Mouse (Mus musculus) embryonic facial prominence, embryonic 10.5 days (tissue): Measurements from ENCODE around the gene Adra1b. TPM values are rescaled to one million over a fixed set of nuclear protein-coding genes. Genes with fewer than 3 reads are reported as not detected.
A peak's percentile ranks its signal among the peaks of the same experiment; 100 is the strongest.

Experiments
- DNase-seq: peaks from one replicate; pipeline ENCODE4 v3.0.0-alpha.2; 2017; ENCODE audit warnings: low spot score
- H3K27ac ChIP-seq: fragments of 300-500 bp; sonication (generic); replicated peaks from 2 replicates; pipeline ENCODE4 v1.5.1; 2016; ENCODE audit warnings: mild to moderate bottlenecking
- H3K27me3 ChIP-seq: fragments of 300-500 bp; sonication (generic); replicated peaks from 2 replicates; pipeline ENCODE4 v1.6.1; 2016; ENCODE audit warnings: low read depth, mild to moderate bottlenecking; ENCODE audit not compliant: poor library complexity, severe bottlenecking
- H3K36me3 ChIP-seq: fragments of 300-500 bp; sonication (generic); replicated peaks from 2 replicates; pipeline ENCODE4 v1.6.1; 2016; ENCODE audit warnings: mild to moderate bottlenecking, moderate library complexity
- H3K4me1 ChIP-seq: fragments of 300-500 bp; sonication (generic); 2 replicates; pipeline ENCODE4 v1.6.1; 2016
- H3K4me3 ChIP-seq: fragments of 300-500 bp; sonication (generic); 2 replicates; pipeline ENCODE4 v1.5.1; 2016; ENCODE audit warnings: mild to moderate bottlenecking, moderate library complexity
- H3K9me3 ChIP-seq: fragments of 300-500 bp; sonication (generic); 2 replicates; pipeline ENCODE4 v1.6.1; 2016; ENCODE audit warnings: mild to moderate bottlenecking
- WGBS: fragments of 180-500 bp; shearing (Covaris S2); methylation state at CpG from one replicate; pipeline ENCODE4 v1.1.7; 2016; 5-methylcytosine and 5-hydroxymethylcytosine counted together
- polyA plus RNA-seq: library from polyadenylated mRNA; unstranded; fragments of >200 nt; fragmentation: Nextera tagmentation; extraction: Ambion mirVana; gene quantifications from 2 replicates; pipeline ENCODE4 v1.2.1, GENCODE M21; 2016

Adra1b gene
- polyA plus RNA-seq, 1 experiment from 2014 or later = 0.22 TPM

DNA sequence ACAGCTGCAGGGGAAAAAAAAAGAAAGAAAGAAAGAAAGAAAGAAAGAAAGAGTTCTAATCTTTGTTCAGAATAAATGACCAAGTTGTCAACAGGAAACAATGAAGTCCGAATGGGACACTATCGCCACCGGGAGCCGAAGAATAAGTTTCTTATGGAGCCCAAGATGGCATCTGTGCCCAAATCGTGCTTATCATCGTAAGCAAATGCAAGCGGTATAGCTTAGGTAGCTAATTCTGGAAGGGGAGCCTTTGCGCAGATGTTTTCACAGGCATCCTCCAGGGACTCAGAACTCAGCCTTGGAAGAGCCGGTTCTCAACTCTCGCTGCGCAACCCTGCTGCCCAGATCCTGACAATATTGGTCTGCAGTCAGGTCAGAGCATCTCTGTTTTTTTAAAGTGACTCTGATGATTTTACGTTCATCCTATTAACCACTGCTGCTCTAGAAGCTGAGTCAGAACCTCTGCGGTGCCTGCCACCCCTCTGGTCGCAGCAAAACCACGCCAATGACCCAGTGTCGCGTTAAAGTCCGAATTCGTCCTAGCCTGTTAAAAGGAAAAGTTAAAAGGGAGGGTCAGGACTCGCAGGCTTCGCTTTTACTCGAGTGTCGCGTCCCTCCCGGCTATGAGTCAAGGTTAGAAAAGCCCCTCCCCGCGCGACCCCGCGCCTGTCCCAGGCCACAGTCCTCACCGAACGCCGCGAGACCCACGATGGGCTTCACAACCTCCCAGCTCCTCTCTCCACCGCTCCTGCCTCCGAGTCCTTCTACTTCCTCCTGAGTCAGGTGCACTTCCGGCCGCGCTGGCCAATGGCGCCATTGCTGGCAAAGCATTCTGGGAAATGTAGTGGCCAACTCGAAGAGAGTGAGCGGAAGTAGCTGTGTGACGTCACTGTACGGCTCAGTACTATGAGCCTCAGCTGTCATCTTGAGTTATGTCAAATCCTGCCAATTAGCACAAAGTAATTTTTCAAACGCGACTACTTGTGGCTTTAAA, 153.5 kb downstream of the Adra1b start, which contains the start of gene Ttc1:
Ttc1 (minus strand) TSS at position 776 of the 994 bp plus-strand sequence.
- peak within 1 kb of the TSS; percentile 87 for H3K4me3 ChIP-seq
- H3K4me1 ChIP-seq = peaks cover 12% of the 10 kb centered on the region
- H3K27me3 ChIP-seq = no peaks in the 10 kb centered on the region
- H3K9me3 ChIP-seq = no peaks in the 10 kb centered on the region
- peaks cover 28% of the 10 kb centered on the region for H3K36me3 ChIP-seq
- peak; percentile 95 for DNase-seq
- WGBS = 4% methylated on average over 47 of the region's 47 CpGs
- peak within 1 kb of the TSS; percentile 80 for H3K27ac ChIP-seq

DNA sequence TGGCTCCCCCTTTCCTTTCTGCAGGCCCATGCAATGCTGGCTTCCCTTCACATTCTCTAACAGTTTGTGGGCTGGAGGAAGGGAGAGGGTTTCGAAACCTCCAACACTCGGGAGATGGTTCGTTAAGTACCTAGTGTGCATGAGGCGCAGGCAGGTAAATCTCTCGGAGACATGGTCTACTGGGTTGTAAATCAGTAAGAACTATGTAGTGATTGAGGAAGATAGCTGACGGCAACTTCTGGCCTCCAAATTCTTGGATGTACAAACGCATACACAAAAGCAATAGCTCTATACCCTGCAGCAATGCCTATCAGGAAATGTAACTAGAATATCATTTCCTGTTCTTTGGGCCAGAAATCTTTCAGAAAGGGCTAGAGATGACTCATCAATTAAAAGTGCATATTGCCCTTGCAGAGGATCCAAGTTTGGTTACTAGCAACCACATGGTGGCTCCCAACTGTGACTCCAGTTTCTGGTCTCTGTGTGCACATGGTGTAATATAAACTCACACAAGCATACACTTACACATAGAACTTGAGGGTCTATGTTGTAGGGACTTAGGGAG, 172.2 kb downstream of the Adra1b start:
- Histone ChIP-seq H3K4me3 (no peak overlapping the region), H3K4me1 (no peaks in the 10 kb centered on the region), H3K36me3 (peaks cover 56% of the 10 kb centered on the region), H3K27ac (no peak overlapping the region), H3K9me3 (no peaks in the 10 kb centered on the region), H3K27me3 (no peaks in the 10 kb centered on the region)
- no peak for DNase-seq
- 93% methylated on average over 7 of the region's 7 CpGs for WGBS

DNA sequence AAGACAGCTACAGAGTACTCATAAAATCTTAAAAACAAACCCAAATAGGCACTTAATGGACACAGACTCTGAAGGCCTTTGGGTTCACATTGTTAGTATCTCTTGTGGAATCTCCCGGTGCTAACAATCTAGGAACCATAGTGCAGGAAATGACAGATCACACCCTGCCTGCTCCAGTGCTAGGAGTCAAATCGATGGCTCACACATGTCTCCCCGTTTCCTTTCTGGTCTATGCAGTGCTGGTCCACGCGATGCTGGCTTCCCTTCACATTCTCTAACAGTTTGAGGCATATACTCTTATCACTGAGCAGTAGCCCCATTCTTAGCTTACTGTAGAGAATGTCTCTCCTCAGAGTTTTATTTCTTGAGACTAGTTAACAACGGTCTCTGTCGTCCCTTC, 173.2 kb downstream of the Adra1b start:
- no peaks in the 10 kb centered on the region for H3K27me3 ChIP-seq
- 82% methylated on average over 7 of the region's 7 CpGs for WGBS
- peaks cover 55% of the 10 kb centered on the region for H3K36me3 ChIP-seq

More for the DNA sequence above, 173.2 kb downstream of the Adra1b start:
- Histone ChIP-seq H3K9me3 (no peaks in the 10 kb centered on the region), H3K27ac (no peak overlapping the region), H3K4me1 (no peaks in the 10 kb centered on the region), H3K4me3 (no peak overlapping the region)
- no peak for DNase-seq

Other genes with a start within 250 kb of the Adra1b start
- 27.5 and 28.8 TPM in 2 replicates for gene Pwwp2a, start 219.2 kb downstream of the Adra1b start, polyA plus RNA-seq
- gene Ttc1, start 153.2 kb downstream of the Adra1b start, polyA plus RNA-seq = 82.2 and 83.5 TPM in 2 replicates